Mouse (Mus musculus) right cerebral cortex, adult 2 months (tissue): ENCODE results near the gene Smap1.

Source experiments
- DNase-seq, 2 experiments: peaks; one replicate each; pipeline ENCODE4 v3.0.0; 2021 to 2022; ENCODE audit warnings: low spot score in 2 of 2

Gene Smap1

DNA sequence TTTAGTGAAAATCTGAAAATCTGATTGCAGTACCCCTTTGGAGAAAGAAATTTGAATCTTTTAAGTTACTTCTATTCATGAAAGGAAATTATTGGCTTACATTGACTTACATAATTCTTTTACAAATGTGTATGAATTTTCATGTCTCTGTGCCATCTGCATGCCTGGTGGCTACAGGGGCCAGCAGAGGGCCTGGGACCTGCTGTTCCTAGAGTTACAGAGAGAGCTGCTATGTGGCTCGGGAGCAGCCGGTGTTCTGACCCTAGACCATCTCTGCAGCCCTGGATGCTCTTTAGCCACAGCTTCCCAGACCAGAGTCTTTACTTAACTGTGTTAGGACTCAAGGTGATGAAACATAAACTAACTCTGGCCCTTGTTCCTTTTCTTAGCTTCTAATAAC, 1.8 kb downstream of the Smap1 start:
- DNase-seq, result no peak

DNA sequence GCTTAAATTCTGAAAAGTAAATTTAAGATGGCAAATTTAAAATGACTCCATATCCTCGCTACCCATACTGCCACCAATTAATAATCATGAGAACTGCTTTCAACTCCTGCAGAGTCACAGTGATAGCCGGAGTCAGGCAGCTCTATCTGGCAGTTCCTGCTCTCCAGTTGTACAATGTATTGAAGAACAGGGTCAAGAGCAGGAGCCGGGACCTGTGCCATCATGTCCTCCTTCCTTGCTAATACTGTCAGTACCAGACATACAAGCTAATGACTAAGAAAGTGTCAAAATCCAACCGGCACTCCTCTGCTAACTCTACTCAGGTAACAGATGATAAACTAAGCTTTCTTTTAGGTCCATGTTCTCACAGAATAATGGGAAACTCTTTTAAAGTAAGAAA, 3.0 kb downstream of the Smap1 start:
- DNase-seq, result no peak

- no peak for DNase-seq
Measured at GRCm38 (mm10) chr1:23915483-23915882, 6.6 kb downstream of the Smap1 start.

DNA sequence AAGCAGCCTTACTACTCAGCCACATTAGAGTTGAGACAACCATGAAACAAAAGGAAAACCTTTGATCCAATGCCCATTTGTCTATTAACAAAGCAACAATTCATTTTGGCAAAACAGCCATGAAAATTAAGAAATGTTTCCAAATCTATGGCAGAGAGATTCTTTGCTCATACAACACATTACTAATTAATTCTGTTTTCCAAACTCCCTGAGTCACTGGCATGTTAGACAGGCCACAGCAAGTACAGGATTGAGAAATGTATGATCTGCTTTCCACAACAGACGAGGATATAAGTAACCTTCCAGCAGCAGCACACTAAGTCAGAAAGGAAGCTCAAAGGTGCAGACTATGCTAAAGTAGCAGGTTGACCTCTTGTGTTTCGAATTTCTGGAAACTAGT, 9.1 kb downstream of the Smap1 start:
- DNase-seq, result no peak

DNA sequence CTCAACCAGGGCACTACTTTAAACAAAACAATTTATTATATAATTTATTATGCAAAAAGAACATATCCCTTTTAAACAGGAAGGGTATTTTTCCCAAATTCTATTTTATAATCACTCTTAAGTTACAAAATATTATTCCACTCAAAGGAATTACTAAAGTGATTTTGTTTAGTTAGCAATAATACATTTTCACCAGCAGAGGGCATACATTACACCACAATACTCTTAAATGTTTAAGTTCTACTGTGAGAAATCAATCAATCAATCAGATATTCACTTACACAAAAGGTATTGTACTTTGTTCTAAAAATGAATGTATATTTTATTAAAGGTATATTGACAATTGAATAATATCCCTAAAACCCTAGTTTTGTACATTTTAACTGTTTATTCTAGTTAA, 16.0 kb downstream of the Smap1 start:
- DNase-seq, result no peak

DNA sequence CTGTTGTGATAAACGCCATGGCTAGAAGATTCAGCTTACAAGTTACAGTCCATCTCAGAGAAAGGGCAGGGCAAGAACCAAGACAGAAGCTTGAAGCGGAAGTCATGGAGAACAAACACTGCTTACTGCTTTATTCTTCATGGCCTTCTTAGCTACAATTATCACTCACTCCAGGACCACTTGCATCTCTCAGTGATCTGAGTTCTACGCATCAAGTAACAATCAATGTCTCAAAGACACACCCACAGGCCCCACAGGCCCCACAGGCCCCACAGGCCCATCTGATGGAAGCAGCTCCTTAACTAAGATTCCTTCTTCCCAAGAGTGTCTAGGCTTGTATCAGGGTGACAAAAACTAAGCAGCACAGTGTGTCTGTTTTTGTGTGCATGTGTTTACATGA, 18.8 kb downstream of the Smap1 start:
- DNase-seq, result no peak

DNA sequence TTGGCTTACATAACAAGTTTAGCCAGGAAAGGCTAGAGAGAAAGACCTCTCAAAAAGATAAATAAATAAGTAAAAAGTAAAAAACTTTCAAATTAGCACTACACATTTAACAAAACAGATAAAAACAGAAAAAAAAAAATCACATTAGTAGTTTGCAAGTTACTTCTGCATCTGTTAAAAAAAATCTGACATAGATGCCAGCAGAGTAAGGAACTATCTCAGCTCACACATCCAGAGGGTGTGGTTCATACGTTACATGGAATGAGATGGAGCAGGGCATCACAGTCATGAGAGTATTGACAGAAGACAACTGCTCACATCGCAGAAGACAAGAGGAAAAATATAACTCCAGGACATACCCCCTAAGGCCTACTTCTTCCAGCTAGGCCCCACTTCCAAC, 19.4 kb downstream of the Smap1 start:
- DNase-seq, result no peak

GRCm38 (mm10) chr1:23899647-23900020, 22.5 kb downstream of the Smap1 start:
- DNase-seq, result no peak

GRCm38 (mm10) chr1:23899020-23899646, 23.0 kb downstream of the Smap1 start:
- no peak for DNase-seq

GRCm38 (mm10) chr1:23892072-23892471, 30.0 kb downstream of the Smap1 start:
- DNase-seq, result no peak

- no peak for DNase-seq
Measured at GRCm38 (mm10) chr1:23884914-23885313, 37.2 kb downstream of the Smap1 start.

DNA sequence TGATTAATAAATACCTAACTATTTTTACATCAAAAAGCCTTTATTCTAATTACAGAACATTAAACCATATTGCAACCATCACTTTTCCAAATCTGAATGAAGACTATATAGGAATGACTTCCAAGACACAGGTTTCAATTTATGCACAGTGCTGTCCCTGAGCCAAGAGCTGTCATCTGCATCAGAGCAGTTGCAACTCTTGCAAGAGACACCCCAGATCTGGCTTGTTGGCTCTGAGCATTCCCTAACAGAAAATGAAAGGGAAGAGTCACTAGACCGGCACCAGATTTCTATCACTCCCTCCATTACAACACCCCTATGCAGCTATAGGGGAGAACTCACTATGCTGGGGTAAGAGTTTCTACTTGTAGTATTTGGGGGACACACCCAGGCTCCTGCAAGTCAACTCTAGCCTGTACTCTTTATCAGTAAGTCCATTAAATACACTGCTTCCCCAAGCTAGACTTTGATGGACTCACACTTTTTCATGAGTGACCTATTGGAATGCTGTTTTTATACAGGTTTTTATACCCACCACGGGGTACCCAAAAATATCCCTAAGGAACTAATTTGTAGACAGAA, 37.9 kb downstream of the Smap1 start:
- DNase-seq, result no peak

DNA sequence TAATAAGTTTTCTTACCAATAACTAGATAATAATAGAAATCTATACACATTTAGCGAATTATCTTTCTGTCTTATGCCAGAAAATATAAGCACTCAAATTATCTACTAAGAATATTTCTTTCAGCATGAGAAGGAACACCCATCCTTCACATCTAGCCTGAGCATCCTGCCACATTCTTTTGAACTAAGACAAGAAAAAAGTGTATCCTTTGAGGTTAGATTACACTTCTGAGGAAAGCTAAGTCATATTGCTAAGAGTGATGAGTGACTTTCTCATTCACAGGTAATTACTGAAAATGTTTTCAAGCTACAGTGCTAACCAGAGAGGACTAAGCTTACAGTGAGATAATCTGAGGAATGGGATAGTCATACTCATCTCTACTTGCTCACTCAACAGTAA, 39.4 kb downstream of the Smap1 start:
- DNase-seq, result no peak

- DNase-seq, result no peak
Measured at GRCm38 (mm10) chr1:23872194-23872593, 49.9 kb downstream of the Smap1 start.

GRCm38 (mm10) chr1:23867350-23867862, 54.7 kb downstream of the Smap1 start:
- DNase-seq, result no peak

DNA sequence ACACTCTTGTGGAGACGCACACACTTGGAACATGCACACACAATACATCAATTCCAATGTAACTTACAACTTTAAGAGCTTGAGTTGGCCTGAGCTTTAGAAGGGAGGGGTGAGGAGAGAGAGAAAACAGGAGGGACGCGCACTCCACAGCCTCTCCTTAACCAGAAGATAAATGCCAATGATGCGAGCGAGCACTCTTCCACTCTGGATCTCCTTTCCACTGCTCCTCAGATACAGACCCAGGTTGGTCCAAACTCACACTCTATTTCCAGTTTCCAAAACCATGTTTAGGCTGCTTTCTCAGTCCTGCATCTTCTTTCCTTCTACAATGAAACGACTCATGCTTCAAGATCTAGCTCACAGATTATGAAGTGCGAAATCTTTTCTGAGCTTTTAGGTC, 56.6 kb downstream of the Smap1 start:
- no peak for DNase-seq

GRCm38 (mm10) chr1:23860944-23861343, 61.2 kb downstream of the Smap1 start:
- no peak for DNase-seq

DNA sequence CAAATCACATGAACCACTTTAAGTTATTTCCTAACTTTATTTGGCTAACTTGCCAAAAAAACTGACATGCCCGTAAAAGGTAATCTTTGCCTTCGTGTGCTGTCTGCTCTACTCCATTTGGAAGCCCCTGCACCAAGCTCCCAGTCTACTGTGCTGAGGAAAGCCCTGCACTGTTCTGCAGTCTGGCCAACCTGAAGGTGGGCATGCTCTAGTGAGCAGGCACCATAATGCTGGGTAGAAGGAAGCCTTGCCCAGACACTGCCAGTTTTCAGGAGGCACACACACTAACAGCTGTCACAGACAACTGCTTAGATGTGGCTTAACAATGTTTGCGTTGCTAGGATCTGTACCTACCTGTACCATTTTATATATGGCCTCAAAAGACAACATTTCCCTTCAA, 66.5 kb downstream of the Smap1 start:
- no peak for DNase-seq

DNA sequence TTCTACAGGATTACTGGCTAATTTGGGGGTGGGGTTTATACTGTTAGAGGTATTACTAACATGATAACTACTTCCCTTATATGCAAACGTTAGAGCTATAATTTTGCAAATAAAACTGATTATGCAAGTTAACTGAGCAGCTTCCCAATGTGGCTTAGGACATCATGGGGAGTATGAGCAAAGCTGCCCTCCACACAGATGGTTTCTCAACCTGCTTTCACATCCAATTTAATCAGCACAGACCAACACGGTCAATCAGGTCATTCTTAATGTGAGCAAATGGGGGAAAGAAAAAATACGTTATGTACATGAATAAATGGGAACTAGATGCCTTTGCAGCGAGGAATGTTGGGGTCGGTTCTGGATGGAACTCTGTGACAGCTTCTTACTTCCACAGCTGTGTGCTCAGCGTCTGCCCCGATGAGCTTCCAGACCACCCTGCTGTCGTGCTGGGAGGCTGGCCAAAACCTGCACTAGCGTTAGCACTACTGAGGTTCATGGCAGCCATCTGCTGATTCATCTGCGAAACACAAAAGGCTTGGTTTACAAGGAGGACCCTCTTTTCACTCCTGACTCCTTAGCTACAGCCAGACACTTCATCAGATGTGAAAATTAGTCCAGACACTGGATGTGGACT, 76.0 kb downstream of the Smap1 start:
- DNase-seq, result no peak

GRCm38 (mm10) chr1:23845007-23845406, 77.1 kb downstream of the Smap1 start:
- DNase-seq, result no peak

- no peak for DNase-seq
Measured at GRCm38 (mm10) chr1:23843790-23844189, 78.3 kb downstream of the Smap1 start.

GRCm38 (mm10) chr1:23842629-23843028, 79.5 kb downstream of the Smap1 start:
- DNase-seq, result no peak

GRCm38 (mm10) chr1:23840924-23841323, 81.2 kb downstream of the Smap1 start:
- DNase-seq, result no peak
